Mouse (Mus musculus) forebrain, embryonic 11.5 days (tissue): ENCODE results near the gene Gxylt2. TPM values are rescaled to one million over a fixed set of nuclear protein-coding genes. Genes with fewer than 3 reads are reported as not detected.
A peak's percentile ranks its signal among the peaks of the same experiment; 100 is the strongest.

Experiments used
- ATAC-seq: fragments of 200-750 bp; cut with Nextera tagmentation; replicated peaks from 2 replicates; pipeline ENCODE4 v1.8.0; 2017; ENCODE audit warnings: moderate TSS enrichment; ENCODE audit not compliant: low FRiP score
- DNase-seq: peaks from one replicate; pipeline ENCODE4 v3.0.0-alpha.2; 2017; ENCODE audit warnings: low spot score
- H3K27ac ChIP-seq: fragments of 300-500 bp; sonication (generic); 2 replicates; pipeline ENCODE4 v1.5.1; 2014; ENCODE audit warnings: low read depth, low read length
- H3K27me3 ChIP-seq: fragments of 300-500 bp; sonication (generic); 2 replicates; pipeline ENCODE4 v1.6.1; 2014; ENCODE audit warnings: mild to moderate bottlenecking, low read length, mixed read lengths; ENCODE audit not compliant: control insufficient read depth, insufficient read depth
- H3K36me3 ChIP-seq: fragments of 300-500 bp; sonication (generic); 2 replicates; pipeline ENCODE4 v1.6.1; 2014; ENCODE audit warnings: mild to moderate bottlenecking, low read length, moderate library complexity, mixed read lengths; ENCODE audit not compliant: control insufficient read depth, insufficient read depth
- H3K4me1 ChIP-seq: fragments of 300-500 bp; sonication (generic); replicated peaks from 2 replicates; pipeline ENCODE4 v1.6.1; 2014; ENCODE audit warnings: low read length, mixed read lengths; ENCODE audit not compliant: control insufficient read depth, insufficient read depth
- H3K4me2 ChIP-seq: fragments of 300-500 bp; sonication (generic); 2 replicates; pipeline ENCODE4 v1.6.1; 2014; ENCODE audit warnings: low read depth, mild to moderate bottlenecking, low read length, moderate library complexity, mixed read lengths; ENCODE audit not compliant: severe bottlenecking
- H3K4me3 ChIP-seq: fragments of 300-500 bp; sonication (generic); 2 replicates; pipeline ENCODE4 v1.5.1; 2014; ENCODE audit warnings: low read depth, low read length
- H3K9ac ChIP-seq: fragments of 300-500 bp; sonication (generic); 2 replicates; pipeline ENCODE4 v1.6.1; 2014; ENCODE audit warnings: low read length
- H3K9me3 ChIP-seq: fragments of 300-500 bp; sonication (generic); 2 replicates; pipeline ENCODE4 v1.6.1; 2016; ENCODE audit warnings: low read length, mixed read lengths; ENCODE audit not compliant: control insufficient read depth
- WGBS: fragments of 180-500 bp; shearing (Covaris S2); extraction: QIAGEN DNeasy Blood & Tissue Kit; methylation state at CpG from one replicate; pipeline ENCODE4 v1.1.7; 2014; 5-methylcytosine and 5-hydroxymethylcytosine counted together
- polyA plus RNA-seq: library from polyadenylated mRNA; unstranded; fragments of >200 nt; fragmentation: Nextera tagmentation; extraction: Ambion mirVana; gene quantifications from 2 replicates; pipeline ENCODE4 v1.2.1, GENCODE M21; 2014

Gxylt2 gene
- polyA plus RNA-seq, 1 experiment from 2014 or later = 2.8 TPM

DNA sequence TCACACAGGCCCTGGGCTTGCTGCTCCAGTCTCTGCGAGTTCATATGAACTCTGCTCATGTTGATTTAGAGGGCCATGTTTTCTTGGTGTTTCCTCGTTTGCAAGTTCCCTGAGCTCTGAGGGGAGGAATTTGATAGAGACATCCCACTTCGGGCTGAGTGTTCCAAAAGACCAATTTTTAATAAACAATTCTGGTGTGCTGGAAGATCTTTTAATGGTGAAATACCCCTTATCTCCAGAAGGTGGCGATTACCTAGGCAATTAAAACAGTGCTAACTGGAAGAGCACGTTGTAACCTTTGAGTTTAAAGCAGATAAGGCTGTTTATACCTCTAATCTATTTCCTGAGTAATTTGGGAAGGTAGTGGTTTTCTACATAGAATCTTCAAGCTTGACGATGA, 29.6 kb upstream of the Gxylt2 start:
- H3K4me2 ChIP-seq = no peak overlapping the region

DNA sequence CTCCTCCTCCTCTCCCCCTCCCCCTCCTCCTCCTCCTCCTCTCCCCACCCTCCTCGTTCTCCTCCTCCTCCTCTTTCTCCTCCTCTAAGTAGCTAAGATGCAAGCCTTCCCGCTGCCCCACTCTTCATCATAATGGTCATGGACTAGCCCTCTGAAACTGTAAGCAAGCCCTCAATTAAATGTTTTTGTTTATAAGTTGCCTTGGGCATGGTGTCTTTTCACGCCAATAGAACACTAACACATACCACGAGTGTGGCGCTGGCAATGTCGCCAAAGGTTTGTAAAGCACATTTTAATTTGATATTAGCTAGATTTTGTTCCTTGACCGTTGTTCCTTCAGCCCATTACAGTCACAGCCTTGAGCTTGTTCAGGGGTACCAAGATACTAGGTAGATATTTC, 28.1 kb upstream of the Gxylt2 start:
- no peak for DNase-seq
- Histone ChIP-seq H3K4me3 (no peak overlapping the region), H3K27me3 (no peaks in the 10 kb centered on the region; the same call in 1 of the 2 replicates), H3K27ac (no peak overlapping the region), H3K4me2 (no peak overlapping the region), H3K9ac (no peak overlapping the region), H3K9me3 (no peaks in the 10 kb centered on the region), H3K36me3 (no peaks in the 10 kb centered on the region), H3K4me1 (no peaks in the 10 kb centered on the region)
- no peak for ATAC-seq
- 91% methylated on average over 6 of the region's 7 CpGs for WGBS

More for the DNA sequence above, 29.6 kb upstream of the Gxylt2 start:
- Histone ChIP-seq H3K4me3 (no peak overlapping the region), H3K9ac (no peak overlapping the region), H3K27me3 (no peaks in the 10 kb centered on the region; the same call in 1 of the 2 replicates), H3K4me1 (no peaks in the 10 kb centered on the region), H3K36me3 (no peaks in the 10 kb centered on the region), H3K9me3 (no peaks in the 10 kb centered on the region), H3K27ac (no peak overlapping the region)
- 27% methylated on average over 6 of the region's 6 CpGs for whole genome bisulfite sequencing
- DNase-seq (no peak), ATAC-seq (no peak)

DNA sequence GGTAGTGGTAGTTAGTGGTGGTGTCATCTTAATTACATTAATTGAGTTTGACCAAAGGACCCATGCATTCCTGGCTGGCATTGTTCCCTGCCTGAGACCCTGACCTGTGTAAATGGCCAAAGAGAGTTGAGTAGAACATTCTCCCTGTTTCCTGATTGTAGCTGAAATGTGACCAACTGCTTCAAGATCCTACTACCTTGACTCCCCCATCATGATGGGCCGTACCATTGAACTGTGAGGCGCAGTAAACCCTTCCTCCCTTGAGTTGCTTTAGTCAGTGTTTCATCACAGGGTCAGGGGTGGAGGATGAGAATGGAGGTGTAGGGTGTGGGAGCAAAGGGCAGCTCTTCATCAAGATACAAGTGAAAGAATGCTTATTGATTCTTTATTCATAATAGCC, 25.9 kb upstream of the Gxylt2 start:
- DNase-seq = no peak
- H3K4me2 ChIP-seq = no peak overlapping the region
- 94% methylated on average over 2 of the region's 2 CpGs for WGBS

DNA sequence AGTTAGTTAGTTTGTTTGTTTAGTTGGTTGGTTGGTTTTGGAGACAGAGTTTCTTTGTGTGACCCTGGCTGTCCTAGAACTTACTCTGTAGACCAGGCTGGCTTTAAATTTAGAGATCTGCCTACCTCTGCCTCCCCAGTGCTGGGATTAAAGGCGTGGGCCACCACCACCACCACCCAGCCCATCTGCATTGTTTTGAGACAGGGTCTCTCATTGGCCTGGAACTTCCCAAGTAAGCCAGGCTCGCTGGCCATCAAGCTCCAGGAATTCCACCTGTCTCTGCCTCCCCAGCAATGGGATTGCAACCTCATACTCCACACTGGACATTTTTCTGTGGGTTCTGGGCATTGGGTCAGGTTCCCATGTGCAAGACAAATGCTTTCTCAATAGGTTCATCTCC, 18.2 kb upstream of the Gxylt2 start:
- Histone ChIP-seq H3K4me1 (no peaks in the 10 kb centered on the region), H3K27ac (no peak overlapping the region), H3K36me3 (no peaks in the 10 kb centered on the region), H3K9me3 (no peaks in the 10 kb centered on the region), H3K4me3 (no peak overlapping the region), H3K9ac (no peak overlapping the region), H3K27me3 (no peaks in the 10 kb centered on the region), H3K4me2 (no peak overlapping the region)
- ATAC-seq (no peak), DNase-seq (no peak)
- 83% methylated on average over 2 of the region's 2 CpGs for WGBS

More for the DNA sequence above, 25.9 kb upstream of the Gxylt2 start:
- Histone ChIP-seq H3K4me1 (no peaks in the 10 kb centered on the region), H3K9ac (no peak overlapping the region), H3K9me3 (no peaks in the 10 kb centered on the region), H3K4me3 (no peak overlapping the region), H3K36me3 (no peaks in the 10 kb centered on the region), H3K27me3 (no peaks in the 10 kb centered on the region), H3K27ac (no peak overlapping the region)
- ATAC-seq = no peak

DNA sequence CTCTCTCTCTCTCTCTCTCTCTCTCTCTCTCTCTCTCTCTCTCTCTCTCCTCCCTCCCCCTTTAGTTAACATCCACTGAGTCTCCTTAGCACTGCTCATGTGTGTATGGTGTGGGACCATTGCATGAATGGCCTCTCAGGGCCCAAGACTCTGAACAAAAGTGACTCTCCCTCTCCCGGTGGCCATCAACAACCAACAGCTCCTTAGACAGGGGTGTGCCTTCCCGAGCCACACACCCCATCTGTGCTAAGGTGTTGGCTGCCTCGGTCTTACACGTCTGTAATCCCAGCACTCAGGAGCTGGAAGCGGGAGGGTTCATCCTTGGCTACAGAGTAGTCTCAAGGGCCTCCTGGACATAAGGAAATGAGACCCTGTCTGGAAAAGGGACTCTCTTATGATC, 4.5 kb upstream of the Gxylt2 start:
- ATAC-seq (no peak), DNase-seq (peak; percentile 30)
- Histone ChIP-seq H3K9ac (no peak overlapping the region), H3K9me3 (no peaks in the 10 kb centered on the region), H3K4me2 (no peak overlapping the region), H3K4me3 (no peak overlapping the region), H3K36me3 (no peaks in the 10 kb centered on the region), H3K27ac (no peak overlapping the region), H3K27me3 (peaks cover 8% of the 10 kb centered on the region), H3K4me1 (peaks cover 2% of the 10 kb centered on the region; the same call in 1 of the 2 replicates)
- WGBS = 80% methylated on average over 5 of the region's 5 CpGs

DNA sequence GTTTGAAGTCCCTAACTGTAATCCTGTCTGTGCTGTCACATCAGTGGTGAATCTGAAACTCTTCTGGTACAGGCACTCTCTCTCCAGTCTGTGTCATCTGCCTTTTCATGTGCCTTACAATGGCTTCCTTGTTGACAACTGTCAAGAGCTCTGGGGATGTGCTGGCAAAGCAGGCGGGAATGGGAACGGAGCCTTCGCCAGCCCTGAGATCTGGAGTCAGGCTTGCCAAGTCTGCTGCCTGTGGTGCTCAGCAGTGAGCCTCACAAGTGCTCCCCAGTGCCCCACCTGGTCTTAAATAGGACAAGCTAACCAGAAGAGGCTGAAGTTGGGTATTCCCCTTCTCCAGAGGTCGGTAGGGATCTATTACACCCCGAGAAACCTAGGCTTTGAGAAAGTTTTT, 3.8 kb upstream of the Gxylt2 start:
- Histone ChIP-seq H3K4me3 (no peak overlapping the region), H3K27me3 (peaks cover 12% of the 10 kb centered on the region), H3K9ac (no peak overlapping the region), H3K4me2 (no peak overlapping the region), H3K4me1 (peaks cover 7% of the 10 kb centered on the region), H3K9me3 (no peaks in the 10 kb centered on the region), H3K27ac (no peak overlapping the region), H3K36me3 (no peaks in the 10 kb centered on the region)
- DNase-seq (peak; percentile 44), ATAC-seq (no peak)
- WGBS = 80% methylated on average over 5 of the region's 5 CpGs

DNA sequence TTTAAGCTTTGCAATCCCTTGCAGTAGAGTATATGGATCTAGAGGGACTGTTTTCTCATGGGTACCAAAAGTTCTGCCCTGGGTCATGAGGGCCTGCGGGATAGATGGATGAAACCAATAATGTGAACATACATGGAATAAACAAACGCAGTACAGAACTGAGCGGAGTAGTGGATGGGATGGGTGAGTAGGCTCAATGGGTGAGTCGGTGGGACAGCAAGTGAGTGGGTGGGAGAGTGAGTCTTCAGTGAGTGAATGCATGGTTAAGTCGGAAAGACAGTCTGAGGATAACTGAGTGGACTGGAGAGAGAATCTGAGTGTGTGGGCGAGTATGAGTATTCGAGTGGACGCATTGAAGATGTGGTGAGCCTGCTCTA, 349 bp upstream of the Gxylt2 start:
- Histone ChIP-seq H3K27ac (no peak overlapping the region), H3K4me3 (peak overlapping the region; percentile 49), H3K27me3 (peaks cover 15% of the 10 kb centered on the region), H3K36me3 (no peaks in the 10 kb centered on the region), H3K9ac (no peak overlapping the region), H3K4me1 (peaks cover 7% of the 10 kb centered on the region), H3K4me2 (peak overlapping the region; percentile 84), H3K9me3 (no peaks in the 10 kb centered on the region)
- WGBS = 31% methylated on average over 8 of the region's 8 CpGs
- DNase-seq = no peak
- ATAC-seq = no peak; the same call in 1 of the 2 replicates

DNA sequence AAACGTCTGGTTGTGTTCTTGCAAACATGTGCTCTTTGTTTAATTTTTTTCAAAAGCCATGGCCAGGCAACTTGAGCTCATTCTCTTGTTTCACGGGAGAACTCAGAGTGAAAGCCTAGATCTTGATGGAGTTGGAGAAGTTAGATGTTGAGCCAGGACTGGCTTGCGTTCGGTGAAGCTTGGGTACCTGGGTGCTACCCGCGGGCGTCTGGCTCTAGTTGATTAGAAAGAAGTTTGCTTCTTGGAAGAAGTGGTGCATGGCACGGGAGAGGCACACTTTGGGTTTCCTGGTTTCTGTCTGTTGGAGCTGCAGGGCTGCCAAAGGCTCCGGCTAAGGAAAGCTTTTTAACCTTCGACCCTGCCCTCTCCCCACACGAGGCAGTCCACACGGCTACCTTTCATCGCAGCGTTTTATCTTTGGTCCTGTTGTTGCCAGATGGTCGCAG, 855 bp downstream of the Gxylt2 start:
- DNase-seq (peak; percentile 54), ATAC-seq (no peak)
- H3K9me3 ChIP-seq = no peaks in the 10 kb centered on the region
- H3K27ac ChIP-seq = no peak overlapping the region
- peaks cover 7% of the 10 kb centered on the region for H3K4me1 ChIP-seq
- H3K9ac ChIP-seq = peak overlapping the region; percentile 27
- peaks cover 15% of the 10 kb centered on the region for H3K27me3 ChIP-seq
- H3K4me3 ChIP-seq = peak overlapping the region; percentile 49
- peak overlapping the region; percentile 84 for H3K4me2 ChIP-seq
- 1% methylated on average over 15 of the region's 15 CpGs for WGBS
- no peaks in the 10 kb centered on the region for H3K36me3 ChIP-seq

DNA sequence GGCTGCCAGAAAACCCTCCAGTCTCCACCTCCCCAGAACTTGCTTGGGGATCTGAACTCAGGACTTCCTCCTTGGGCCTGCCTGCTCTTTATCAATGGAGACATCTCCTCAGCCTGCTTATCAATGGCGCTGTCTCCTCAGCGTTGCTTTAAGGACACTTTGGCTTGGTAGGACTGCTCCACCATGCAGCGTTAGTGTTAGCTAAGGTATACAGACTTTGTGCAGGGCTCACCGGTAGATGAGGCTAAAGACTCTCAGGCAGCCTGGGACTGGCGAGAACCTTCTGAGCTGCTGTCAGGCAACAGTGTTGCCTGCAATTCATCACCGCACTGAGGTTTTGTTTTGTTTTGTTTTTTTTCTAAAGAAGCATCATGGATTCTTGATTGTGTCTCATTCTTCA, 2.3 kb downstream of the Gxylt2 start:
- H3K27ac ChIP-seq = no peak overlapping the region
- H3K4me3 ChIP-seq = no peak overlapping the region
- ATAC-seq (no peak), DNase-seq (no peak)
- H3K36me3 ChIP-seq = no peaks in the 10 kb centered on the region
- H3K4me1 ChIP-seq = peaks cover 7% of the 10 kb centered on the region
- H3K27me3 ChIP-seq = peaks cover 15% of the 10 kb centered on the region
- H3K4me2 ChIP-seq = no peak overlapping the region
- WGBS = 87% methylated on average over 6 of the region's 6 CpGs
- no peak overlapping the region for H3K9ac ChIP-seq
- H3K9me3 ChIP-seq = no peaks in the 10 kb centered on the region
